Mouse (Mus musculus) layer of hippocampus, adult 9-10 months (tissue): ENCODE data around the gene Tet2.
A peak's percentile ranks its signal among the peaks of the same experiment; 100 is the strongest.

Experiments
- DNase-seq: peaks from one replicate; pipeline ENCODE4 v3.0.0; 2022; ENCODE audit warnings: low spot score

Tet2 gene

GRCm38 (mm10) chr3:133518116-133518515, 26.8 kb downstream of the Tet2 start:
- no peak for DNase-seq

GRCm38 (mm10) chr3:133517406-133517805, 27.5 kb downstream of the Tet2 start:
- no peak for DNase-seq

- no peak for DNase-seq
These were observed 28.8 kb downstream of the Tet2 start for GRCm38 (mm10) chr3:133516137-133516536.

GRCm38 (mm10) chr3:133515204-133515969, 29.6 kb downstream of the Tet2 start:
- no peak for DNase-seq

GRCm38 (mm10) chr3:133514290-133514689, 30.6 kb downstream of the Tet2 start:
- no peak for DNase-seq

GRCm38 (mm10) chr3:133513475-133513874, 31.5 kb downstream of the Tet2 start:
- DNase-seq: no peak

- no peak for DNase-seq
These were observed 34.6 kb downstream of the Tet2 start for GRCm38 (mm10) chr3:133510368-133510767.

- DNase-seq: no peak
These were observed 35.1 kb downstream of the Tet2 start for GRCm38 (mm10) chr3:133509796-133510195.

- DNase-seq: no peak
These were observed 36.1 kb downstream of the Tet2 start for GRCm38 (mm10) chr3:133508881-133509280.

- DNase-seq: no peak
These were observed 38.5 kb downstream of the Tet2 start for GRCm38 (mm10) chr3:133506289-133506954.

GRCm38 (mm10) chr3:133496953-133497352, 48.0 kb downstream of the Tet2 start:
- DNase-seq: peak; percentile 16

GRCm38 (mm10) chr3:133491370-133491769, 53.6 kb downstream of the Tet2 start:
- DNase-seq: no peak

GRCm38 (mm10) chr3:133488022-133488725, 56.8 kb downstream of the Tet2 start:
- DNase-seq: no peak

- DNase-seq: no peak
These were observed 62.1 kb downstream of the Tet2 start for GRCm38 (mm10) chr3:133482887-133483286.

GRCm38 (mm10) chr3:133478987-133479386, 66.0 kb downstream of the Tet2 start:
- DNase-seq: no peak

- peak; percentile 11 for DNase-seq
These were observed 71.2 kb downstream of the Tet2 start for GRCm38 (mm10) chr3:133473781-133474180.

- no peak for DNase-seq
These were observed 73.8 kb downstream of the Tet2 start for GRCm38 (mm10) chr3:133471101-133471500.

GRCm38 (mm10) chr3:133468883-133469282, 76.1 kb downstream of the Tet2 start:
- DNase-seq: no peak

- no peak for DNase-seq
These were observed 81.7 kb downstream of the Tet2 start for GRCm38 (mm10) chr3:133463233-133463632.

- DNase-seq: no peak
These were observed 82.5 kb downstream of the Tet2 start for GRCm38 (mm10) chr3:133462485-133462884.

- no peak for DNase-seq
These were observed 82.9 kb downstream of the Tet2 start for GRCm38 (mm10) chr3:133462059-133462458.

GRCm38 (mm10) chr3:133459174-133459573, 85.8 kb downstream of the Tet2 start:
- no peak for DNase-seq

- DNase-seq: no peak
These were observed 91.0 kb downstream of the Tet2 start for GRCm38 (mm10) chr3:133453896-133454295.
